Mouse (Mus musculus): ENCODE measurements around the gene Dnajc13. TPM values are rescaled to one million over a fixed set of nuclear protein-coding genes. Genes with fewer than 3 reads are reported as not detected.

Gene Dnajc13
- polyA plus RNA-seq, 1 experiment from 2014 or later: 32.0 TPM

GRCm38 (mm10) chr9:104247307-104247987 lies 15.3 kb downstream of the Dnajc13 start:
- Histone ChIP-seq H3K9me3 (ENCODE audit: control insufficient read depth, low read length) (no peaks in the 10 kb centered on the region), H3K27me3 (ENCODE audit: control insufficient read depth, insufficient read depth, low read length) (no peaks in the 10 kb centered on the region), H3K4me1 (ENCODE audit: control insufficient read depth, insufficient read depth, low read length) (no peaks in the 10 kb centered on the region), H3K36me3 (ENCODE audit: control insufficient read depth, insufficient read depth, low read length) (peaks cover 3% of the 10 kb centered on the region; the same call in 1 of the 2 replicates), H3K9ac (replicated peaks; ENCODE audit: low read length) (no peak overlapping the region), H3K27ac (replicated peaks; ENCODE audit: low read depth, low read length) (no peak overlapping the region), H3K4me2 (ENCODE audit: low read length) (no peak overlapping the region), H3K4me3 (replicated peaks; ENCODE audit: low read depth, low read length) (no peak overlapping the region)
- WGBS: 92% methylated on average over 6 of the region's 6 CpGs
- ATAC-seq (ENCODE audit: low FRiP score, low TSS enrichment): no peak
- no peak for DNase-seq

GRCm38 (mm10) chr9:104243799-104244466 lies 18.8 kb downstream of the Dnajc13 start:
- no peak overlapping the region for H3K27ac ChIP-seq (replicated peaks; ENCODE audit: low read depth, low read length)
- 87% methylated on average over 9 of the region's 9 CpGs for WGBS
- no peak overlapping the region for H3K9ac ChIP-seq (replicated peaks; ENCODE audit: low read length)
- H3K9me3 ChIP-seq (ENCODE audit: control insufficient read depth, low read length): no peaks in the 10 kb centered on the region
- no peak for ATAC-seq (ENCODE audit: low FRiP score, low TSS enrichment)
- H3K36me3 ChIP-seq (ENCODE audit: control insufficient read depth, insufficient read depth, low read length): peaks cover 3% of the 10 kb centered on the region; the same call in 1 of the 2 replicates
- H3K4me3 ChIP-seq (replicated peaks; ENCODE audit: low read depth, low read length): no peak overlapping the region
- no peaks in the 10 kb centered on the region for H3K4me1 ChIP-seq (ENCODE audit: control insufficient read depth, insufficient read depth, low read length)
- no peak overlapping the region for H3K4me2 ChIP-seq (ENCODE audit: low read length)
- no peaks in the 10 kb centered on the region for H3K27me3 ChIP-seq (ENCODE audit: control insufficient read depth, insufficient read depth, low read length)
- no peak for DNase-seq

DNA sequence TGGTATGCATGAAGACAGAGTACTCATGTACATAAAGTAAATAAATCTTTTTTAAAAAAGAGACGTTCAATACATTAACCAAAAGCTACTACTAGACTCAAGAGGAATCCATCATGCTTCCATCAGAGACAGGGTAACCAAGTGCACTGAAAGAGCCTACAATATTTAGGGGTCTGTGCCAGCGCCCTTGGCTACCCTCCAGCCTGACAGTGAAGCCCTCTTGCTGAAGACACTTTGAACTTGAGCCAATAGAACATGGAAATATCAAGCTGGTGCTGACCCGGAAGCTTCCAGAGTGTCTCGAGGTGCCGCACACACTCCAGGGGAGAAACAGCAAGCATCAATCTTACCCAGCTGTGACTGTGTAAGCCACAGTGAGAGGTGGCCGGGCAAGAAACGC lies 22.6 kb downstream of the Dnajc13 start:
- DNase-seq: no peak
- Histone ChIP-seq H3K9ac (replicated peaks; ENCODE audit: low read length) (no peak overlapping the region), H3K36me3 (ENCODE audit: control insufficient read depth, insufficient read depth, low read length) (peaks cover 13% of the 10 kb centered on the region), H3K4me1 (ENCODE audit: control insufficient read depth, insufficient read depth, low read length) (0 out of 2 replicates have a peak, but pooled peaks cover 5% of the 10 kb centered on the region), H3K27me3 (ENCODE audit: control insufficient read depth, insufficient read depth, low read length) (no peaks in the 10 kb centered on the region), H3K4me3 (replicated peaks; ENCODE audit: low read depth, low read length) (no peak overlapping the region), H3K27ac (replicated peaks; ENCODE audit: low read depth, low read length) (no peak overlapping the region), H3K9me3 (ENCODE audit: control insufficient read depth, low read length) (no peaks in the 10 kb centered on the region), H3K4me2 (ENCODE audit: low read length) (no peak overlapping the region)
- no peak for ATAC-seq (ENCODE audit: low FRiP score, low TSS enrichment)
- 95% methylated on average over 7 of the region's 7 CpGs for WGBS

DNA sequence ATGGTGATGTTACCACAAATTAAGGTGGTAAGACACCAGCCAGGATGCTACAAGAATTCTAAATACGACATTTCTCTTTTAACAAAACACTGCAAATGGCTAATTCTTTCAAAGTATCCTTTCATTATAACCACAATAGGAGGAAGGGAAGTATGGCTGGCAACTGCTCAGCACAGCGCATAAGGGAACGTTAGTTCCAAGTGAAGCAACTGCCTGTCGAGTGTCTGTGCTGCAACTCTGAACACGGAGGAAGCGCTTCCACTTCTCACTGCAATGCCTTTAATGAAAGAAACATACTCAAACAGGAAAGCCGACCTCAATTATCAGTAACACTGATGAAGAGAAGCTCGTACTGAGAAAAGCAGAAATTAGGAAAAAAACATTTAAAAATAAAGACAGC lies 23.7 kb downstream of the Dnajc13 start:
- WGBS: 94% methylated on average over 8 of the region's 8 CpGs
- Histone ChIP-seq H3K4me3 (replicated peaks; ENCODE audit: low read depth, low read length) (no peak overlapping the region), H3K36me3 (ENCODE audit: control insufficient read depth, insufficient read depth, low read length) (peaks cover 21% of the 10 kb centered on the region), H3K4me2 (ENCODE audit: low read length) (no peak overlapping the region), H3K27ac (replicated peaks; ENCODE audit: low read depth, low read length) (no peak overlapping the region), H3K27me3 (ENCODE audit: control insufficient read depth, insufficient read depth, low read length) (no peaks in the 10 kb centered on the region), H3K4me1 (ENCODE audit: control insufficient read depth, insufficient read depth, low read length) (0 out of 2 replicates have a peak, but pooled peaks cover 5% of the 10 kb centered on the region), H3K9ac (replicated peaks; ENCODE audit: low read length) (no peak overlapping the region), H3K9me3 (ENCODE audit: control insufficient read depth, low read length) (no peaks in the 10 kb centered on the region)
- DNase-seq (no peak), ATAC-seq (ENCODE audit: low FRiP score, low TSS enrichment) (no peak)

DNA sequence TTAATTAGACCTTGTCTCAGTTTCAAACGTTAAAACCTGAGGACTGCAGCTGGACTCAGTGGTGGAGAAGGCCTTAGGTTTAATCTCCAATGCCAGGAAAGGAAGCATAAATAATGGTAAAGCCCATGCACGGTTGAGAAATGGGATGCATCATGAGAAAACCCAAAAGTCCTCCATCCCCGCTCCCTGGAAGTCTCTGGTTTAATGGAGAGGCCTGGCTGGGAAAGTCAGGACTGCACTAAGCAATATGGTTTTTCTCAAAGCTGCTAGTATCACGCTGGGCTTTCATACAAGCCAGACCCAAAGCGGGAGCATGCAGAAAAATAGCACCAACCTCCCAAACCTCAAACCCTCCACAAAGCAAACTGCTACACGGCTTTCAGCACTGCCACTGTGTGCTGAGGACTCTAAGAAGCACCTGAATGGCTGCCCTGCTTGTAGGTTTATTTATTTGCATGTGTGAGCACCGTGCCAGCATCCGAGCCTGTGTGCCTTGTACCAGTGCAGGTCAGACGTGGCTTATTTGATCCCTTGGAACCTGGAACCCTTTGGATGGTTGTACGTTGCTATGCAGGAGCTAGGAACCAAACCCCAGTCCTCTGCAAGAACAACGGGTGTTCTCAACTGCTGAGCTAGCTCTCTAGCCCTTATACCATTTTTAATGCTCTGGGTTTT lies 26.3 kb downstream of the Dnajc13 start:
- H3K27ac ChIP-seq (replicated peaks; ENCODE audit: low read depth, low read length): no peak overlapping the region
- peaks cover 40% of the 10 kb centered on the region for H3K36me3 ChIP-seq (ENCODE audit: control insufficient read depth, insufficient read depth, low read length)

DNA sequence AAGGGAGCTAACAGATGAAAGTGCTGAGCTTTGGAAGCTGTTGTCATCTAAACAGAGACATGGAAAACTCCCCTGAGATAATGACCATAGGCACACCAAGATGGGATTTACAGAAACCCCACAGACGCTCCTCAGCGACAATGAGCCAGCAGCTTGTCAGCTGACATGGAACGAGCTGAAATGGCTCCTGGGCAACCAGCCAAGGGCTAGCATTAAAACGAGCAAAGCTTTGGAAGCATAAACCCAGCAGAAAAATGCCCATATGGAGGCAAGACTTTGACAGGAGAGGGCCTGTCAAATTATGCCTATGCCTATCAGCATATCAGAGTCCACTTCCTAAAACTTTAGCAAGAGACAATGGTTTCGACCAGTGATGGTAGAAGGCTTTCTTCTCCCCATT lies 27.0 kb downstream of the Dnajc13 start:
- 55% methylated on average over 5 of the region's 5 CpGs for WGBS
- H3K36me3 ChIP-seq (ENCODE audit: control insufficient read depth, insufficient read depth, low read length): peaks cover 43% of the 10 kb centered on the region

More for the DNA sequence above, 26.3 kb downstream of the Dnajc13 start:
- H3K4me1 ChIP-seq (ENCODE audit: control insufficient read depth, insufficient read depth, low read length): 0 out of 2 replicates have a peak, but pooled peaks cover 5% of the 10 kb centered on the region
- no peak overlapping the region for H3K4me3 ChIP-seq (replicated peaks; ENCODE audit: low read depth, low read length)
- no peak for ATAC-seq (ENCODE audit: low FRiP score, low TSS enrichment)
- no peak overlapping the region for H3K4me2 ChIP-seq (ENCODE audit: low read length)
- 89% methylated on average over 11 of the region's 11 CpGs for WGBS
- H3K9me3 ChIP-seq (ENCODE audit: control insufficient read depth, low read length): no peaks in the 10 kb centered on the region
- DNase-seq: no peak
- H3K27me3 ChIP-seq (ENCODE audit: control insufficient read depth, insufficient read depth, low read length): no peaks in the 10 kb centered on the region
- H3K9ac ChIP-seq (replicated peaks; ENCODE audit: low read length): no peak overlapping the region

GRCm38 (mm10) chr9:104233815-104234214 lies 28.9 kb downstream of the Dnajc13 start:
- Histone ChIP-seq H3K4me3 (replicated peaks; ENCODE audit: low read depth, low read length) (no peak overlapping the region), H3K27me3 (ENCODE audit: control insufficient read depth, insufficient read depth, low read length) (no peaks in the 10 kb centered on the region), H3K9me3 (ENCODE audit: control insufficient read depth, low read length) (no peaks in the 10 kb centered on the region), H3K4me1 (ENCODE audit: control insufficient read depth, insufficient read depth, low read length) (0 out of 2 replicates have a peak, but pooled peaks cover 5% of the 10 kb centered on the region), H3K27ac (replicated peaks; ENCODE audit: low read depth, low read length) (no peak overlapping the region), H3K4me2 (ENCODE audit: low read length) (no peak overlapping the region), H3K9ac (replicated peaks; ENCODE audit: low read length) (no peak overlapping the region), H3K36me3 (ENCODE audit: control insufficient read depth, insufficient read depth, low read length) (peaks cover 60% of the 10 kb centered on the region)
- ATAC-seq (ENCODE audit: low FRiP score, low TSS enrichment) (no peak), DNase-seq (no peak)
- 84% methylated on average over 1 of the region's 1 CpGs for WGBS

More for the DNA sequence above, 27.0 kb downstream of the Dnajc13 start:
- ATAC-seq (ENCODE audit: low FRiP score, low TSS enrichment): no peak
- Histone ChIP-seq H3K4me2 (ENCODE audit: low read length) (no peak overlapping the region), H3K27me3 (ENCODE audit: control insufficient read depth, insufficient read depth, low read length) (no peaks in the 10 kb centered on the region), H3K4me1 (ENCODE audit: control insufficient read depth, insufficient read depth, low read length) (0 out of 2 replicates have a peak, but pooled peaks cover 5% of the 10 kb centered on the region), H3K4me3 (replicated peaks; ENCODE audit: low read depth, low read length) (no peak overlapping the region), H3K9me3 (ENCODE audit: control insufficient read depth, low read length) (no peaks in the 10 kb centered on the region), H3K9ac (replicated peaks; ENCODE audit: low read length) (no peak overlapping the region), H3K27ac (replicated peaks; ENCODE audit: low read depth, low read length) (0 out of 2 replicates have a peak overlapping the region, but pooled peaks have one; percentile 32)
- DNase-seq: peak; percentile 78

DNA sequence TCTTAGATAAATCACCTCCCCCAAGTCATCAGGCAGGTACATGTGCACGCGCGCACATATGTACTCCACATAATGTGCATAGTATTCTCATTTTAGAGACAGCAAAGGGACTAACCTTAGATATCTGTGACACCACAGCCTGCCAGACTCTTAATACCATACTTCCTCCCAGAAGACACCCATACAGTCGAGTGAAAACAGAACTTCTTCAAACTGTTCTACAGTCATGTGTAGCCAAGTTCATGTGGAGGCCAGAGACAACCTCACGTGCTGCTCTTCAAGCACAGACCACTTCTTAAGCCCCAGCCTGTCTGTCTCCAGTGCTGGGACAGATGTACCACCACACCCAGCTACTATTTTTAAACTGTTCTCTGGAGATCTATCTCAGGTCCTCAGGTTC lies 29.7 kb downstream of the Dnajc13 start:
- 97% methylated on average over 5 of the region's 5 CpGs for WGBS
- no peak for ATAC-seq (ENCODE audit: low FRiP score, low TSS enrichment)
- Histone ChIP-seq H3K9me3 (ENCODE audit: control insufficient read depth, low read length) (no peaks in the 10 kb centered on the region), H3K9ac (replicated peaks; ENCODE audit: low read length) (no peak overlapping the region), H3K4me2 (ENCODE audit: low read length) (no peak overlapping the region), H3K27ac (replicated peaks; ENCODE audit: low read depth, low read length) (no peak overlapping the region), H3K4me1 (ENCODE audit: control insufficient read depth, insufficient read depth, low read length) (0 out of 2 replicates have a peak, but pooled peaks cover 5% of the 10 kb centered on the region), H3K27me3 (ENCODE audit: control insufficient read depth, insufficient read depth, low read length) (no peaks in the 10 kb centered on the region), H3K4me3 (replicated peaks; ENCODE audit: low read depth, low read length) (no peak overlapping the region), H3K36me3 (ENCODE audit: control insufficient read depth, insufficient read depth, low read length) (peaks cover 68% of the 10 kb centered on the region)
- DNase-seq: no peak

Measured in midbrain, embryonic 14.5 days (tissue).